Mouse (Mus musculus) stomach, embryonic 16.5 days (tissue): Measurements from ENCODE around the gene Timm29. TPM values are rescaled to one million over a fixed set of nuclear protein-coding genes. Genes with fewer than 3 reads are reported as not detected.

ENCODE experiments used
- ATAC-seq: fragments of 200-750 bp; cut with Nextera tagmentation; 2 replicates; pipeline ENCODE4 v1.8.0; 2017; ENCODE audit warnings: moderate number of reproducible peaks, moderate TSS enrichment; ENCODE audit not compliant: insufficient read depth, low FRiP score
- H3K27ac ChIP-seq: fragments of 300-500 bp; sonication (generic); 2 replicates; pipeline ENCODE4 v1.5.1; 2014; ENCODE audit warnings: low read length
- H3K27me3 ChIP-seq: fragments of 300-500 bp; sonication (generic); 2 replicates; pipeline ENCODE4 v1.6.1; 2014; ENCODE audit warnings: low read length, control low read depth, mixed read lengths; ENCODE audit not compliant: control insufficient read depth, insufficient read depth
- H3K36me3 ChIP-seq: fragments of 300-500 bp; sonication (generic); 2 replicates; pipeline ENCODE4 v1.6.1; 2014; ENCODE audit warnings: low read length; ENCODE audit not compliant: control insufficient read depth, insufficient read depth
- H3K4me1 ChIP-seq: fragments of 300-500 bp; sonication (generic); 2 replicates; pipeline ENCODE4 v1.6.1; 2014; ENCODE audit warnings: low read length, control low read depth, mixed read lengths; ENCODE audit not compliant: control insufficient read depth, insufficient read depth
- H3K4me2 ChIP-seq: fragments of 300-500 bp; sonication (generic); 2 replicates; pipeline ENCODE4 v1.6.1; 2014; ENCODE audit warnings: low read depth, low read length, mixed read lengths
- H3K4me3 ChIP-seq: fragments of 300-500 bp; sonication (generic); replicated peaks from 2 replicates; pipeline ENCODE4 v1.5.1; 2014; ENCODE audit warnings: mild to moderate bottlenecking, low read length
- H3K9ac ChIP-seq: fragments of 300-500 bp; sonication (generic); 2 replicates; pipeline ENCODE4 v1.6.1; 2014; ENCODE audit warnings: low read length
- H3K9me3 ChIP-seq: fragments of 300-500 bp; sonication (generic); replicated peaks from 2 replicates; pipeline ENCODE4 v1.6.1; 2016; ENCODE audit warnings: low read length, control low read depth; ENCODE audit not compliant: control insufficient read depth
- WGBS: fragments of 180-500 bp; shearing (Covaris S2); extraction: QIAGEN DNeasy Blood & Tissue Kit; methylation state at CpG from one replicate; pipeline ENCODE4 v1.1.7; 2014; 5-methylcytosine and 5-hydroxymethylcytosine counted together
- polyA plus RNA-seq: library from polyadenylated mRNA; unstranded; fragments of >200 nt; fragmentation: Nextera tagmentation; extraction: Ambion mirVana; gene quantifications from 2 replicates; pipeline ENCODE4 v1.2.1, GENCODE M21; 2015

The Timm29 gene
- polyA plus RNA-seq = 19.9 and 22.9 TPM in 2 replicates

GRCm38 (mm10) chr9:21592703-21593121, at the start of gene Timm29, which contains the start of gene Yipf2:
TSS of gene Timm29 (plus strand) at chr9:21592722.
TSS of gene Yipf2 (minus strand) at chr9:21592828.
- Histone ChIP-seq H3K9ac (peak within 1 kb of the TSS; percentile 83), H3K4me3 (peak within 1 kb of the TSS; percentile 71), H3K36me3 (peaks cover 11% of the 10 kb centered on the region; the same call in 1 of the 2 replicates), H3K4me2 (peak within 1 kb of the TSS; percentile 86), H3K9me3 (no peaks in the 10 kb centered on the region), H3K4me1 (peaks cover 14% of the 10 kb centered on the region), H3K27me3 (no peaks in the 10 kb centered on the region), H3K27ac (peak within 1 kb of the TSS; percentile 79)
- ATAC-seq = peak; percentile 94
- WGBS = under 1% methylated on average over 30 of the region's 30 CpGs

DNA sequence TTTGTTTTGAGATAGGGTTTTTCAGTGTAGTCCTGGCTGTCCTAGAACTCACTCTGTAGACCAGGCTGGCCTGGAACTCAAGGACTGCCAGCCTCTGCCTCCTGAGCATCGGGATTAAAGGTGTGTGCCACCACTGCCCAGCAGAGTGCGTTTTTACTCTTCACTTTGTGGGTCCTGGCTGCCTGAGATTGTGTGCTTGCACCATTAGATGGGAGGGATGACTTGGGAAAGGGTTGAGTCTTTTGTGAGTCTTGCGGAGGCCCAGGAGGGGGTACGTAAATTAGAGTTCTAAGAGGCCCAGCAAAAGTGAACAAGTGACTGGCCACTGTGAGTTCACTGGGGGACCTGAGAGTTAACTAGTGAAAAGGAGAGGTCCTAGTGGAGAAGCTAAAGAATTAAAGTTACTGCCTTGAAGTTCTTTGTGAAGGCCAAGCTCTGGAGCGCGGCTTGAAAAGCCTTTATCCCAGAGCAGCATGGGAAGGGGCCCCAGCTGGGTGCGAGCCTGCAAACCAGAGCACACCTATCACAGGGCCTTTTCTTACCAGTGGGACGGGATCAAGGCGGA, 47.1 kb upstream of the Timm29 start:
- H3K4me2 ChIP-seq = peak overlapping the region; percentile 51
- WGBS = 13% methylated on average over 9 of the region's 9 CpGs

DNA sequence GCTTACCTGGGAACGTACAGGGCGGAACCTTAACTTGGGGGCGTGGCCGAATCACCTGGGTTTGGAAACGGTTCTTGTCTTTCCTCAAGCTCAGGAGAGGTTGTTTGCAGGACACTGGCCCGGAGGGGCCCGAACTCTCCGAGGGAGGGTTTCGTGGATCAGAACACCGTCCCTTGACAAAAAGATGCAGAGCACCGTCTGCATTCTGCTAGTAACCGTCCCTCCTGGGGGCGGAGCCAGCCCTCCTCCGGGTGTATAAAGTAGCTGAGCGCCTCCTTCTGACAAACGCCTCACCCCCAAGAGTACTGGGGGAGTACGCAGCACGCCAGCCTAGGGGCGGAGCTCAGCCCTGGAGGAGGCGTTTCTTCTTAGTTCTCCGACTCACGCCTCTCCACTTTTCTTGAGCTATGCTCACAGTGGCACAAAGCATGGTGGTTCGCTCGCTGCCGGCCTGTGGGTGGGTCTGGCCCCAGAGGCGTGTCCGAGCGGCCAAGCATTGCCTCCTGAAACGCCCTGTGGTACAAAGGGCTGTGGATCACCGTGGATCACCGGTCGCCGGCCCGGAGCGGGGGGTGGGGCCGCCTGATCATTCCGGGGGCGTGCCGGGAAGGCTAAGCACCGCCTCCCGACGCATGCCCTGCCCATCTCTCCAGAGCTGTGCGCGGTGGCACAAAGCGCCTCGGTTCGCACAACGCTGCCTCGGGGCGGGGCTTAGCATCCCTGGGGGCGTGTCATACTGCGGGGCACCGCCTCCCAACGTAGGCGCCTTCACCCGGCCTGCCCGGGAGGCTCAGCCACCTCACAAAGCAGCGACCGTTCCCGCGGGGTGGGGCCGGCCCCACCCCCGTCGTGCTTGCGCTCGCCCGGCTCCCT, 46.4 kb upstream of the Timm29 start:
- peak overlapping the region; percentile 94 for H3K9ac ChIP-seq
- no peaks in the 10 kb centered on the region for H3K9me3 ChIP-seq
- peak; percentile 94 for ATAC-seq
- WGBS = under 1% methylated on average over 67 of the region's 67 CpGs
- H3K36me3 ChIP-seq = 0 out of 2 replicates have a peak, but pooled peaks cover 7% of the 10 kb centered on the region
- H3K4me3 ChIP-seq = peak overlapping the region; percentile 79
- H3K4me1 ChIP-seq = peaks cover 26% of the 10 kb centered on the region
- H3K27me3 ChIP-seq = no peaks in the 10 kb centered on the region
- H3K4me2 ChIP-seq = peak overlapping the region; percentile 51
- H3K27ac ChIP-seq = peak overlapping the region; percentile 98

More for the DNA sequence above, 47.1 kb upstream of the Timm29 start:
- H3K9ac ChIP-seq = peak overlapping the region; percentile 82
- 0 out of 2 replicates have a peak, but pooled peaks cover 3% of the 10 kb centered on the region for H3K36me3 ChIP-seq
- ATAC-seq = peak; percentile 82
- peak overlapping the region; percentile 98 for H3K27ac ChIP-seq
- H3K9me3 ChIP-seq = no peaks in the 10 kb centered on the region
- peaks cover 26% of the 10 kb centered on the region for H3K4me1 ChIP-seq
- H3K27me3 ChIP-seq = no peaks in the 10 kb centered on the region
- peak overlapping the region; percentile 79 for H3K4me3 ChIP-seq

GRCm38 (mm10) chr9:21546789-21547074, 45.8 kb upstream of the Timm29 start, which contains the start of gene Carm1:
TSS of gene Carm1 (plus strand) at chr9:21546894.
- WGBS = under 1% methylated on average over 39 of the region's 52 CpGs
- ATAC-seq = no peak
- H3K4me3 ChIP-seq = peak within 1 kb of the TSS; percentile 79

GRCm38 (mm10) chr9:21547075-21547941, 45.2 kb upstream of the Timm29 start:
- H3K4me3 ChIP-seq = peak overlapping the region; percentile 79
- peak overlapping the region; percentile 98 for H3K27ac ChIP-seq
- H3K9ac ChIP-seq = peak overlapping the region; percentile 94
- peaks cover 26% of the 10 kb centered on the region for H3K4me1 ChIP-seq
- WGBS = under 1% methylated on average over 59 of the region's 66 CpGs
- H3K4me2 ChIP-seq = peak overlapping the region; percentile 82
- H3K27me3 ChIP-seq = no peaks in the 10 kb centered on the region
- H3K36me3 ChIP-seq = peaks cover 7% of the 10 kb centered on the region; the same call in 1 of the 2 replicates
- peak; percentile 3; the same call in 1 of the 2 replicates for ATAC-seq
- H3K9me3 ChIP-seq = no peaks in the 10 kb centered on the region

More at GRCm38 (mm10) chr9:21546789-21547074, 45.8 kb upstream of the Timm29 start, which contains the start of gene Carm1:
- Histone ChIP-seq H3K4me1 (peaks cover 26% of the 10 kb centered on the region), H3K27ac (peak within 1 kb of the TSS; percentile 98), H3K9ac (peak within 1 kb of the TSS; percentile 94), H3K9me3 (no peaks in the 10 kb centered on the region), H3K27me3 (no peaks in the 10 kb centered on the region), H3K4me2 (peak within 1 kb of the TSS; percentile 82), H3K36me3 (peaks cover 7% of the 10 kb centered on the region; the same call in 1 of the 2 replicates)

DNA sequence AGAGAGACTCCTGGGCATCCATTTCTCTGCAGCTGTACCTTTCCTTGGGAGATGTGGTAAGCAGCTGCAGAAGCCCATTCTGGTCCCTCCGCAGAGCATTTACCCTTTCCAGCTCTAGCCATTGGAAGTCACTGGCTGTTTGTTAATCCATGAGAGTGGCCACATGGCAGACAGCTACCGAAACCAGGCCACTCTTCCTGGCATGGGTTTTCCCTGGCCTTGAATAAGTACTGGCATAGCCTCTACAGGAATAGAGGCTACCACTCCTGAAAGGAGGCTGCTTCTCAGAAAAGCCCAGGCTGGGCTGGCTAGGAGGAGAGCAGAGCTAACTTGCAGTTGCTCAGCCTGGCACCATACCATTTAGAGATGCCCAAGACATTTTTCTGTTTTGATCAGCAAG, 41.5 kb upstream of the Timm29 start:
- Histone ChIP-seq H3K4me1 (peaks cover 13% of the 10 kb centered on the region), H3K36me3 (peaks cover 10% of the 10 kb centered on the region; the same call in 1 of the 2 replicates), H3K27ac (no peak overlapping the region), H3K9ac (no peak overlapping the region), H3K9me3 (no peaks in the 10 kb centered on the region), H3K4me3 (no peak overlapping the region), H3K4me2 (no peak overlapping the region), H3K27me3 (no peaks in the 10 kb centered on the region)
- 98% methylated on average over 2 of the region's 2 CpGs for WGBS
- ATAC-seq = no peak

DNA sequence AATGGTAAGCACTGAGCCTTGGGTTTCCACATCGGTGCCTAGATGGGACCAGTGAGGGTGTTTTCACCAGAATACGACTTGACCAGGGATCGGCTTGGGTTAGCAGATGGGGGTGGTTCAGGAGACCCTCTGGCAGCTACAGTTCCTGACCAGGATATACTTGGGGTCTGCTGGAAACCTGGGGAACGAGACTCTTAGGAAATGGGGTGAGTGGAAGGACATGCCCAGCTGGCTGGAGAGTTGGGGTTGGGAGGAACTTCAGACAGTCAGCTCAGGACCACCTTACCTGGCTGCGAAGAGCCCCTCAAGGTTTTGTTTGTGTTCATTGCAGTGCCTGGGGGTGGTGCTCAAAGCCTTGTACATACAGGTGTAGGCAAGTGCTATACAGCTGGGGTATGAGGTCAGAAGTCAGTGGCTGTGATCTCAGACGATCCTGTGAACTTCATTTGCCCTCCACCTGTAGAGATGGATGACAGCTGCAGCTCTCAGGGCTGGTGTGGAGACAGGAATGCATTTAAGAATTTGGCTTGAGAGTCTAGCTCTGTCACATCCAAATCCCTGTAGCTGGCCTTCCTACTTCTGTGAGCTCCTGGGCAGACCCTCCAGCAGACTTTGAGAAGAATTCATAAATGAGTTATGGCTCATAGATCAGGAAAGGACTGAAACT, 38.8 kb upstream of the Timm29 start:
- Histone ChIP-seq H3K4me2 (no peak overlapping the region), H3K4me1 (peaks cover 6% of the 10 kb centered on the region), H3K27ac (no peak overlapping the region), H3K4me3 (no peak overlapping the region), H3K27me3 (no peaks in the 10 kb centered on the region), H3K36me3 (peaks cover 10% of the 10 kb centered on the region; the same call in 1 of the 2 replicates), H3K9me3 (no peaks in the 10 kb centered on the region), H3K9ac (no peak overlapping the region)
- WGBS = 76% methylated on average over 6 of the region's 6 CpGs
- ATAC-seq = no peak

DNA sequence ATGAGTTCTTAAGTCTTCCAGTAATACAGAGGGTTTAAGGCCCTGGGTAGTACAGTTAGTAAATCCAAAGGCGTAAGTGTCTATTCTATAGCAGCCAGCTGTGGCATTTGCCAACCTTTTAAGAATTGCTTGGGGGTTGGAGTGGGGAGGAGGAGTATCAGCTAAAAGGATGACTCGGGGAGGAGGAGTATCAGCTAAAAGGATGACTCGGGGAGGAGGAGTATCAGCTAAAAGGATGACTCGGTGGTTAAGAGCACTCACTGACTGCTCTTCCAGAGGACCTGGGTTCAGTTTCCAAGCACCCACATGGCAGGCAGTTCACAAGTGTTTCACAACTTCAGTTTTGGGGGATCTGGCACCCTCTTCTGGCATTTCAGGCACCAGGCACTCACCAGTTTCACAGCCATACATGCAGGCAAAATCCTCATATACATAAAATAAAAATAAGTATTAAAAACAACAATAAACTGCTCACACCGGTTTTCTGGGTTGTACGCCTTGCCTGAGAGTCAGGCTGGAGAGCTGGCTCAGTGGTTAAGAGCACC, 37.3 kb upstream of the Timm29 start:
- Histone ChIP-seq H3K9ac (no peak overlapping the region), H3K4me1 (peaks cover 3% of the 10 kb centered on the region; the same call in 1 of the 2 replicates), H3K9me3 (no peaks in the 10 kb centered on the region), H3K27me3 (no peaks in the 10 kb centered on the region), H3K27ac (no peak overlapping the region), H3K4me3 (no peak overlapping the region), H3K4me2 (no peak overlapping the region), H3K36me3 (peaks cover 9% of the 10 kb centered on the region; the same call in 1 of the 2 replicates)
- WGBS = 81% methylated on average over 6 of the region's 6 CpGs
- ATAC-seq = no peak
